Mouse (Mus musculus) cerebellum, adult 9-10 months (tissue): Measurements from ENCODE around the gene Agfg2.
"Not testable (repeated sequence)": the region's sequence is repeated elsewhere in the genome, so short reads cannot be mapped to it uniquely, and the experiment has no call there.

Source experiments
- DNase-seq: peaks from one replicate; pipeline ENCODE4 v3.0.0; 2022

Agfg2 gene

GRCm38 (mm10) chr5:137641054-137641453 lies 43.5 kb downstream of the Agfg2 start, which contains the start of gene Sap25:
TSS of gene Sap25 (plus strand) at chr5:137641334.
- DNase-seq = no peak

- DNase-seq = no peak
Observed at GRCm38 (mm10) chr5:137639472-137639871, 45.1 kb downstream of the Agfg2 start.

- no peak for DNase-seq
Observed at GRCm38 (mm10) chr5:137633397-137634084, 51.0 kb downstream of the Agfg2 start.

GRCm38 (mm10) chr5:137631591-137631990 lies 52.9 kb downstream of the Agfg2 start:
- no peak for DNase-seq

GRCm38 (mm10) chr5:137631171-137631570 lies 53.4 kb downstream of the Agfg2 start:
- no peak for DNase-seq

- peak; percentile 38 for DNase-seq
Observed at GRCm38 (mm10) chr5:137630602-137631001, 53.9 kb downstream of the Agfg2 start.

- DNase-seq = peak; percentile 44
Observed at GRCm38 (mm10) chr5:137629906-137630545, 54.5 kb downstream of the Agfg2 start.

- DNase-seq = peak; percentile 80
Observed at GRCm38 (mm10) chr5:137629306-137629721, 55.2 kb downstream of the Agfg2 start.

- peak; percentile 100 for DNase-seq
Observed at GRCm38 (mm10) chr5:137628498-137629305, 55.8 kb downstream of the Agfg2 start, which contains the start of the genes Fbxo24, Lrch4 and Gm20605. TSS of gene Fbxo24 (minus strand) at chr5:137629002. TSS of gene Lrch4 (plus strand) at chr5:137629121. TSS of gene Gm20605 (plus strand) at chr5:137629175.

GRCm38 (mm10) chr5:137627991-137628390 lies 56.5 kb downstream of the Agfg2 start:
- DNase-seq = no peak

- no peak for DNase-seq
Observed at GRCm38 (mm10) chr5:137623937-137624530, 60.5 kb downstream of the Agfg2 start.

- no peak for DNase-seq
Observed at GRCm38 (mm10) chr5:137615347-137615746, 69.2 kb downstream of the Agfg2 start.

GRCm38 (mm10) chr5:137614921-137615320 lies 69.6 kb downstream of the Agfg2 start:
- not testable (repeated sequence) for DNase-seq

GRCm38 (mm10) chr5:137613550-137613949 lies 71.0 kb downstream of the Agfg2 start, which contains the start of gene Pcolce:
TSS of gene Pcolce (minus strand) at chr5:137613784.
- no peak for DNase-seq

- no peak for DNase-seq
Observed at GRCm38 (mm10) chr5:137613076-137613475, 71.5 kb downstream of the Agfg2 start.

- no peak for DNase-seq
Observed at GRCm38 (mm10) chr5:137611245-137611602, 73.3 kb downstream of the Agfg2 start.

- no peak for DNase-seq
Observed at GRCm38 (mm10) chr5:137610548-137611244, 73.8 kb downstream of the Agfg2 start.

GRCm38 (mm10) chr5:137610056-137610455 lies 74.5 kb downstream of the Agfg2 start:
- no peak for DNase-seq

- no peak for DNase-seq
Observed at GRCm38 (mm10) chr5:137609292-137609691, 75.2 kb downstream of the Agfg2 start.

- no peak for DNase-seq
Observed at GRCm38 (mm10) chr5:137608654-137609190, 75.8 kb downstream of the Agfg2 start.

- DNase-seq = no peak
Observed at GRCm38 (mm10) chr5:137607860-137608653, 76.5 kb downstream of the Agfg2 start.
